Mouse (Mus musculus) layer of hippocampus, adult 8-10 months (tissue): Measurements from ENCODE around the gene Cyp2r1. TPM values are rescaled to one million over a fixed set of nuclear protein-coding genes. Genes with fewer than 3 reads are reported as not detected.
"Not testable (repeated sequence)": the region's sequence is repeated elsewhere in the genome, so short reads cannot be mapped to it uniquely, and the experiment has no call there.

Experiments
- DNase-seq, 2 experiments: peaks; one replicate each; pipeline ENCODE4 v3.0.0; 2022; ENCODE audit warnings: low spot score in 2 of 2
- total RNA-seq, 4 experiments: library from RNA; stranded (reverse); gene quantifications; 2 replicates each; pipeline ENCODE4 v1.2.4; 2022

Gene Cyp2r1
- total RNA-seq, result 1 to 10 TPM; 1.6 to 2.3 (median 2.2) TPM

DNA sequence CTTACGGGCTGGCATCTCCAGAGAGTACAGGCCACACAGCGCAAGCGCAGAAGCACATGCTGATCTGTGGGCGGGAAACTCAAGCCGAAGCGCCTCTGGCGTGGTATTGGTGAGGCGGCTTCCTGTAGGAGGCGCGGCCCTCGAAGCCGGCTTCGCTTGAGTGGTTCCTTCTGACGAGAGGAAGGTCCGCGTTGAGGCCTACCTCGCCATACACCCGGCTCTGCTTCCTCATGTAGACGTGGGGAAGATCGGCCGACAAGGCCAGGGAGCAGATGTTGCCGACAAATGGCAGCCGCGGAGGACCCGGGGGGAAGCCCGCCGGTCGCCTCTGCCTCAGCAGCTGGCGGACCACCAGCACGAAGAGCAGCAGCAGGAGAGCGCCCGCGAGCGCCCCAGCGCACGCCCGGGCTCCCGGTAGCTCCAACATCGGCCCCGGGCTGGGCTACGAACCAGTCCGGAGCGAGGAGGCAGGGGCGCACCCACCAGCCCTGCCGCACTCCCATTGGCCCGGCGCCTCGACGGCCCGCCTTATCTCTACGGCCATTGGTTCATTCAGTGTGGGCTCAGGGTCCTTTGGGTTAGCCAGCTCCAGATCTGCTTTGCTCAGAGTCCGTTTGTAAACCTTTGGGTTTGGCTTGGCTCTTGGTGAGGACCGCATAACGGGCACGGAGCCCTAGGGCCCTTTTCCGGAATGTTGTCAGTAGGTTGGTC lies at the start of gene Cyp2r1:
Gene Cyp2r1 (minus strand): TSS at position 442 of the 711 bp plus-strand sequence.
- DNase-seq, result peak; percentile 81 to 83

DNA sequence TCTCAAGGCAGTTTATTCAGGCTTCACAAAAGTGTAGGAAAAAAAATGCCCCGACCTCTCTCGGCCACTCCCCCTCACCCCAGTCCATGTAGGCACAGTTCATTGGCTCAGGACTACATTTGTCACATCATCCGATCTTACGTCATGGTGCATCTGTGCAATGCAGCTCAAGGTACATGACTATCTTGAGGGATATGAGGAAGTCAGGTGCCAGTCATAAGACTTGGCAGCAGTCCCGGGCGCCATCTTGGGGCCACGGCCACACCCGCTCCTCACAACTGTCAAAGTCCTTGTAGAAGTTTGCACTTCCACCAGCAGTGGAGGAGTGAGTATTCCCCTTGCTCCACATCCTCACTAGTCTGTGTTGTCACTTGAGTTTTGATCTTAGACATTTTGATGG lies 31.6 kb upstream of the Cyp2r1 start:
- not testable (repeated sequence) for DNase-seq

DNA sequence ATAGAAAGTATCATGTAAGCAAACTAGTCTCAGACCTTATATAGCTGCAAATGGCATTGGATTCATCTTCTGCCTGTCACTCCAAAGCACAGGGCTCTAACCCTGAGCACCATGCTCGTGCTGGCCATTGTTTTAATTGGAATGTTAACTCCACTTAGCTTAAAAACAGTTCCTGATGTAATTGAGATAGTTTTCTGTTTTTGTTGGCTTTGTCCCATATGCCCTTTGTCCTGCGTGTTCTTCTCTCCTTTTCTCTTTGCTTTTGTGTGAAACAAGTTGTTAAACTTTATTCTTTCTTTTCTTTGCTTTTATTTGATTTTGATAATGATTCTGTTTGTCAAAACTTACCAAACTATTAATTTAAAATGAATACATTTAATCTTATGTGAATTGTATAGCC lies 19.7 kb upstream of the Cyp2r1 start:
- no peak for DNase-seq

DNA sequence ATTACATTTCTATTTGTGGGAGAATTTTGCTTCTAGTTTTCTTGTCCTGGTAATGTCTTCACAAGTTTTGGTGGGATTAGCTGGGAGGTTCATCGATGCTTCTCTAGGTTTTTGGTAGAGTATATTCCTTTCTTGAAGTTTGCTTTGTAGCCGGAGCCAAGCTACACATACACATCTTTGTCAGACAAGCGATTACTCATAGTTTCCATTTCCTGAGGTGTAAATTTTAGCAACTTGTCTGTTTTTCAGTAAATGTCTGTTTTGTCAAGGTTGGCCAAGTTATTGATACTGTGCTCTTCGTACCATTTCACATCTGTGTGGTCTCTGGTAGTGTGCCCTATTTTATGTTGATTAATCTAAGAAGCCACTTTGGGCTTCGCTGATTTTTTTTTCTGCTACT lies 18.4 kb upstream of the Cyp2r1 start:
- no peak for DNase-seq

DNA sequence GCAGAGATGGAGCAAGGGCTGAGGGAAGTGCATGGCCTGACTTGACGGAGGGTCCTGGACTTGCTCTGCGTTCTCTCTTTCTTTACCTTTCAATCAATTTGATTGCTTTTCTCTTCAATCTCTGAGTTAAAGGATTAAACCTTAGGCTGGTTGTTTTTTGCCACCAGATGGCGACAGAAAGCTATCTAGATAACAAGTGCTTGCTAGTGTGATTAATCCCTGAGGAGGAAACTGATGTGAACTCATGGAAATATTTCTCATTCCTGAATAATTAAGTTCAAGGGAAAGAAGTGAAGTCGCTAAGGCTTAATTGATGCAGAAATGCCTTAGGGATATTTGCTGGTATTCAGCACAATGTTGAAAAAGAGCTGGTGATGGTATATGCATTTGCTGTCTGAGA lies 17.7 kb upstream of the Cyp2r1 start:
- DNase-seq, result peak in 1 of 2 experiments; percentile 61

DNA sequence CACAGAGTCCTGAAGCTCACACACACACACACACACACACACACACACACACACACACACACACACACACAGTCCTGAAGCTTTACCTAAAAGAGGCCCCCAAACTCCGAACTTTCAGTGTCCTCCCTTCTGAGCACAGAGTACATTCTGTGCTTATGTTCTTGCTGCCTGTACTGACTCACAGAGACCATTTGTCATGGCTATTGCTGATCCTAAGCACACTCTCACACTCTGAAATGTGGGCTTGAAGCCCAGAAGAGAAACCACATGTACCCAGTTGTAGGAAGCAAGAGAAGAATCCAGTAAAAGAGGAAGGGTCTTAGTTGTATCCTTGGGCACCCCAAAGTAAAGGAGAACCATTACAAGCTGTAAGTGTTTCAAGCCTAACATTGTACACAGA lies 14.9 kb upstream of the Cyp2r1 start:
- no peak for DNase-seq

DNA sequence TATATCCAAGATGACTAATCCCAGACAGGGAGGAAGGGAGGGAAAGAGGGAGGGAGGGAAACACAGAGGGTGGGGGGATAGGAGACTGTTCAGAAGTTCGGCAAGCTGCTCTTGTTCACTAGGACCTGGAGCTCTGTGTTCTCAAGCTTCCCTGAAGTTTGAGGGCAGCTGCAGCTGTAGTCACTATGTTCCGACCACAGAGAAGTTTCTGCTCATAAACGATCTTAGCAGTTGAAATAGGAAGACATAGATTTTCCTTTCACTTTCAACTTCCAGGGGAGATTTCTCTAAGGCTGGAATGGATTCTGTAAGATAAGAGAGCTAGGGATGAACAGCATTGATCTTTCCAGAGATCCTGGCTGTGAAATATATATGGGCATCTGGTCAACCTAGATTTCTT lies 14.2 kb upstream of the Cyp2r1 start:
- DNase-seq, result no peak

DNA sequence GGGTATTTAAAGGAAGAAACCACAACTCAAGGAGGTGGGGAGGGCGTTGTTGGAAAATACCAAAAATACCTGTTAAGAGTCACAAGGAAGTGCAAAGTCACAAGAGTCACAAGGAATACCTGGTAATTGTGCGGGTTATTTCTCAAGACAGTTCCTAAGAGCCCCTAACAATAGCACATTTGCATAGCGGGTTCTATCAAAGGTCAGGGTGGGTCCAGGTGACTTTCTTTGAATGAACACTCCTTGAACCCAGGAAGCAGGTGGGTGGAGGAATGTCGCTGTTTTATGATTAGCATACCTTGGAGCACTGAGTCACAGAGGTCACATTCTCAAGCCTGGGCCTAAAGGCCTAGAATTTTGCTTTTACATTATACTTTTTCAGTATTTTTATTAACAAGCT lies 11.1 kb upstream of the Cyp2r1 start:
- not testable (repeated sequence) for DNase-seq

DNA sequence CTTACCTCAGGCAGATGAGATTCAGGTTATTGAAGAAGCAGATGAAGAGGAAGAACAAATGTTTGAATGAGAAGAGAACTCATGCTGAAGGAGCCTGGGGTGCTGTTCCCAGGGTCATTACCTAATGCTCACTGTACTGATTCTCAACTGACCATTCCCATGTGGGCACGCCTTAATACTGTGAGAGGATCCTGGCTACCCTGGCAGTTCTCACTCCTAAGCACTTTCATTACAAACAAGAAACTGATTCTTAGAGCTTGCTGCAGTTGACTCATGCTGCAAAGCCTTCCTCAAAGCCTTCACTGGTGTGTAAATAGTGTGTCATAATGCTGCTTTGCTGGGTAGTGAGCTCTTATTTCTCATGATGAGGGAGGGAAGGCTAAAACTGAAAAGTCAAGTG lies 26.6 kb downstream of the Cyp2r1 start:
- DNase-seq, result no peak

DNA sequence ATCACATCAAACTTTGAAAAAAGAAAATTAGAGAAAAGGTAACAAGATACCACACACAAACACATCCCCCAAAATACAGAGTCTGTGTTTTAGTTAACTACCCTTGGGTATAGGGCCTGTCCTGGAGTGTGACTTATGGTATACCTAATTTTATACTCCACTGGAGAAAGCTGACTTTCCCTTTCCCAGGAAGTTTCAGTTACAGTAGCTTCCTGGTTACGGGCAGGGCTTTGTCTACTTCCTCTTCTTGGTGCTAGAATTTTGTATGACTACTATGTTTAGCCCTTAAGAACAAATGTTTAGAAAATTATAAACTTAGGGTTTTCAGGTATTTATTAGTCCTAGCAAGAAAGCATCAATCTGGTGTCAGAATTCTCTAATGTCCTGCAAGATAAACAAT lies 36.5 kb downstream of the Cyp2r1 start:
- no peak for DNase-seq

DNA sequence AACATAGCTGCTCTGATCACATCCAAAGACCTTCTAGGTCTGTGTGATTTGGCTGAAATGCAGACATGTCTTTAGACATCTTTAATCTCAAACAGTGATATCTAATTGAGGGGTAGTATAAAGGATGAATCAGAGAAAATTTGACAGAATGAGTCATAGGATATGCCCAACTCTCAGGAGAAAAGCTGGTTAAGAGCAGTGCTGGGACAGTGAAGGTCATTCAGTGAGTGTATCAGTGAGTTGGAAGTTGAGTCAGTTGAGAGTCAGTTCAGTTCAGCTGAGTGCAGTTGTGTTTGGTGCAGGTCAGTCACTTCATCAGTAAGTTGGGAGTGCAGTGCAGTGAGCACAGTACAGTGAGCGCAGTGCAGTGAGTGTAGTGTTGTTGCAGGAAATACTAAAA lies 42.6 kb downstream of the Cyp2r1 start:
- DNase-seq, result no peak

DNA sequence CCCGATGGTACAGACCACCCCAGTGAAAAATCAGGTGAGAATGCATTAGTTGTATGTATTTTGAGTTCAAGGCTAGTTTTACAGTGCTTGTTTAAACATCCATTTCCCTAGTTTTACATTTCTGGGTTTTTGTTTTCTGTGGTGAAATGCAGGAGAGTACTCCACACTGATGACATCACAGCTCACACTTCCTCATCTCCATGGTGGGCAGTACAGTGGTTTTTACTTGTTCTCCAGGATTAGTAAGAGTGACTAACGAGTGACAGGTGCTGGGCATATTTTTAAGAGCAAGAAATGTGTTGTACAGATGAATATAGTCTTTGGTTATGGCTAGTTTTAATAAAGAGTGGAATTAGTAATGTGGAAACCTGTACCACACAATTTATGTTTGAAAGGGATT lies 53.9 kb downstream of the Cyp2r1 start:
- DNase-seq, result no peak

Other genes starting within 250 kb of the Cyp2r1 start
- 10 to 100 TPM in 3 of 4 experiments, 1 to 10 TPM in 1; 9.1 to 13.4 (median 11.3) TPM for gene Pde3b, start 147.7 kb downstream of the Cyp2r1 start, total RNA-seq
- gene Calca, start 73.4 kb upstream of the Cyp2r1 start, total RNA-seq, result 1 to 10 TPM in 3 of 4 experiments, not detected in 1; 1.3 to 3.9 (median 2.4) TPM
- under 1 TPM in 3 of 4 experiments, not detected in 1; 0.45 to 0.51 (median 0.50) TPM for gene Calcb, start 155.7 kb upstream of the Cyp2r1 start, total RNA-seq
- 1 to 10 TPM; 4.0 to 5.2 (median 4.7) TPM for gene Insc, start 180.7 kb upstream of the Cyp2r1 start, total RNA-seq